Mouse (Mus musculus) intestine, postnatal 0 days (tissue): ENCODE measurements at regions not wholly inside any gene's neighbourhood (a gene's known extent, or its start where the extent isn't known, plus 50 kb on each side); places are given as distances from the start of the nearest gene placed in this dataset.
"Not testable (repeated sequence)": the region's sequence is repeated elsewhere in the genome, so short reads cannot be mapped to it uniquely, and the experiment has no call there.

Source experiments
- ATAC-seq: fragments of 200-750 bp; cut with Nextera tagmentation; 2 replicates; pipeline ENCODE4 v1.8.0; 2017; ENCODE audit warnings: mild to moderate bottlenecking, moderate TSS enrichment, moderate library complexity
- H3K27ac ChIP-seq: fragments of 300-500 bp; sonication (generic); 2 replicates; pipeline ENCODE4 v1.5.1; 2014; ENCODE audit warnings: mild to moderate bottlenecking, low read depth, low read length, moderate library complexity
- H3K27me3 ChIP-seq: fragments of 300-500 bp; sonication (generic); replicated peaks from 2 replicates; pipeline ENCODE4 v1.6.1; 2014; ENCODE audit warnings: low read length, mixed read lengths; ENCODE audit not compliant: control insufficient read depth, insufficient read depth
- H3K36me3 ChIP-seq: fragments of 300-500 bp; sonication (generic); 2 replicates; pipeline ENCODE4 v1.6.1; 2014; ENCODE audit warnings: mild to moderate bottlenecking, moderate library complexity; ENCODE audit not compliant: control insufficient read depth, insufficient read depth
- H3K4me1 ChIP-seq: fragments of 300-500 bp; sonication (generic); replicated peaks from 2 replicates; pipeline ENCODE4 v1.6.1; 2014; ENCODE audit warnings: antibody characterized with exemption, low read length, mixed read lengths; ENCODE audit not compliant: control insufficient read depth, insufficient read depth
- H3K4me2 ChIP-seq: fragments of 300-500 bp; sonication (generic); replicated peaks from 2 replicates; pipeline ENCODE4 v1.6.1; 2014; ENCODE audit warnings: low read depth, mild to moderate bottlenecking, moderate library complexity
- H3K4me3 ChIP-seq: fragments of 300-500 bp; sonication (generic); 2 replicates; pipeline ENCODE4 v1.5.1; 2014; ENCODE audit warnings: low read depth, low read length
- H3K9ac ChIP-seq: fragments of 300-500 bp; sonication (generic); 2 replicates; pipeline ENCODE4 v1.6.1; 2014; ENCODE audit warnings: mild to moderate bottlenecking, low read depth, low read length
- H3K9me3 ChIP-seq: fragments of 300-500 bp; sonication (generic); 2 replicates; pipeline ENCODE4 v1.6.1; 2016; ENCODE audit warnings: mixed run types; ENCODE audit not compliant: control insufficient read depth
- CTCF ChIP-seq: sonication (generic); IDR thresholded peaks from 2 replicates; pipeline ENCODE4 v1.5.1; 2016; ENCODE audit warnings: low read depth, mild to moderate bottlenecking, control low read depth, antibody characterized with exemption, moderate library complexity
- WGBS: fragments of 180-500 bp; shearing (Covaris S2); extraction: QIAGEN DNeasy Blood & Tissue Kit; methylation state at CpG from one replicate; pipeline ENCODE4 v1.1.7; 2014; 5-methylcytosine and 5-hydroxymethylcytosine counted together

- no peak overlapping the region for H3K4me3 ChIP-seq
- H3K9ac ChIP-seq = no peak overlapping the region
- H3K36me3 ChIP-seq = no peaks in the 10 kb centered on the region
- no peak for ATAC-seq
- TF ChIP-seq CTCF = no peak
- WGBS = 63% methylated on average over 2 of the region's 2 CpGs
- no peaks in the 10 kb centered on the region for H3K9me3 ChIP-seq
- no peaks in the 10 kb centered on the region for H3K4me1 ChIP-seq
- no peak overlapping the region for H3K4me2 ChIP-seq
- no peaks in the 10 kb centered on the region for H3K27me3 ChIP-seq
- H3K27ac ChIP-seq = no peak overlapping the region
Observed at GRCm38 (mm10) chr12:10529077-10529476, 138.5 kb downstream of the Rdh14 start.

GRCm38 (mm10) chr12:10530996-10531395 lies 140.4 kb downstream of the Rdh14 start:
- no peaks in the 10 kb centered on the region for H3K4me1 ChIP-seq
- no peak overlapping the region for H3K4me3 ChIP-seq
- H3K27ac ChIP-seq = no peak overlapping the region
- 71% methylated on average over 3 of the region's 3 CpGs for WGBS
- no peak overlapping the region for H3K4me2 ChIP-seq
- no peak overlapping the region for H3K9ac ChIP-seq
- no peaks in the 10 kb centered on the region for H3K27me3 ChIP-seq
- H3K36me3 ChIP-seq = no peaks in the 10 kb centered on the region
- ATAC-seq = no peak
- H3K9me3 ChIP-seq = no peaks in the 10 kb centered on the region
- TF ChIP-seq CTCF = no peak

GRCm38 (mm10) chr12:10533971-10534370 lies 143.4 kb downstream of the Rdh14 start:
- no peaks in the 10 kb centered on the region for H3K36me3 ChIP-seq
- H3K9ac ChIP-seq = no peak overlapping the region
- H3K4me1 ChIP-seq = no peaks in the 10 kb centered on the region
- H3K27me3 ChIP-seq = no peaks in the 10 kb centered on the region
- WGBS = 85% methylated on average over 6 of the region's 6 CpGs
- ATAC-seq = no peak
- no peak overlapping the region for H3K27ac ChIP-seq
- no peak overlapping the region for H3K4me2 ChIP-seq
- no peak for TF ChIP-seq CTCF
- no peaks in the 10 kb centered on the region for H3K9me3 ChIP-seq
- H3K4me3 ChIP-seq = no peak overlapping the region

- no peak overlapping the region for H3K9ac ChIP-seq
- no peak for ATAC-seq
- no peaks in the 10 kb centered on the region for H3K4me1 ChIP-seq
- no peak overlapping the region for H3K4me2 ChIP-seq
- no peaks in the 10 kb centered on the region for H3K27me3 ChIP-seq
- no peak for TF ChIP-seq CTCF
- no peak overlapping the region for H3K4me3 ChIP-seq
- no peak overlapping the region for H3K27ac ChIP-seq
- 65% methylated on average over 12 of the region's 12 CpGs for WGBS
- no peaks in the 10 kb centered on the region for H3K36me3 ChIP-seq
- H3K9me3 ChIP-seq = no peaks in the 10 kb centered on the region
Observed at GRCm38 (mm10) chr12:10536239-10536638, 145.7 kb downstream of the Rdh14 start.

- Histone ChIP-seq H3K4me2 (no peak overlapping the region), H3K4me1 (no peaks in the 10 kb centered on the region), H3K27me3 (no peaks in the 10 kb centered on the region), H3K9ac (no peak overlapping the region), H3K9me3 (no peaks in the 10 kb centered on the region), H3K36me3 (no peaks in the 10 kb centered on the region), H3K27ac (no peak overlapping the region), H3K4me3 (no peak overlapping the region)
- TF ChIP-seq CTCF = peak; percentile 94
- 2% methylated on average over 4 of the region's 4 CpGs for WGBS
- no peak for ATAC-seq
Observed at GRCm38 (mm10) chr12:10537069-10537468, 146.5 kb downstream of the Rdh14 start.

- TF ChIP-seq CTCF = no peak
- H3K36me3 ChIP-seq = no peaks in the 10 kb centered on the region
- no peak overlapping the region for H3K27ac ChIP-seq
- H3K4me1 ChIP-seq = no peaks in the 10 kb centered on the region
- no peak overlapping the region for H3K4me3 ChIP-seq
- no peak overlapping the region for H3K4me2 ChIP-seq
- no peak for ATAC-seq
- no peaks in the 10 kb centered on the region for H3K27me3 ChIP-seq
- H3K9me3 ChIP-seq = no peaks in the 10 kb centered on the region
- H3K9ac ChIP-seq = no peak overlapping the region
- 58% methylated on average over 1 of the region's 1 CpGs for WGBS
Observed at GRCm38 (mm10) chr12:10549481-10550201, 159.1 kb downstream of the Rdh14 start.

GRCm38 (mm10) chr12:10554701-10555100 lies 164.1 kb downstream of the Rdh14 start:
- not testable (repeated sequence) for H3K4me3 ChIP-seq, H3K27me3 ChIP-seq, H3K9me3 ChIP-seq, H3K9ac ChIP-seq, H3K27ac ChIP-seq, H3K4me1 ChIP-seq, H3K4me2 ChIP-seq, ATAC-seq, H3K36me3 ChIP-seq
- 88% methylated on average over 1 of the region's 1 CpGs for WGBS
